Mouse (Mus musculus): ENCODE results near the gene D10Wsu102e. TPM values are rescaled to one million over a fixed set of nuclear protein-coding genes. Genes with fewer than 3 reads are reported as not detected.
"Not testable (repeated sequence)": the region's sequence is repeated elsewhere in the genome, so short reads cannot be mapped to it uniquely, and the experiment has no call there.

The D10Wsu102e gene
- polyA plus RNA-seq, 1 experiment from 2014 or later: 0.20 TPM

DNA sequence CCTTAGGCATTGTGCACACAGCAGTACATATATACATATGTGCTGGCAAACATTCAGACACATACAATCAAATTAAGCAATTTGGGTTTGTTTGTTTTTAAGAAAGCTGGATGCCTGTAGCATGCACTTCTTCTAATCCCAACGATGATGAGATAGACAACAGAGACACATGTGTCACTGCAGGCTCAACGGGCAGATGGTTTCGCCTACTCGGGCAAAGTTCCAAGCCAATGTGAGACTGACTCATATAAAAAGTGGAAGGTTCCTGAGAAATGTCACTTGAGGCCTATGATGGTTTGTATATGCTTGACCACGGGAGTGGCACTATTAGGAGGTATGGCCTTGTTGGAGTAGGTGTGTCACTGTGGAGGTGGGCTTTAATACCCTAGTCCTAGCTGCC is 16.9 kb upstream of the D10Wsu102e start:
- H3K27ac ChIP-seq (ENCODE audit: low read length): no peak overlapping the region
- no peak for DNase-seq (ENCODE audit: low spot score)
- H3K36me3 ChIP-seq (ENCODE audit: insufficient read depth, low read length): no peaks in the 10 kb centered on the region
- TF ChIP-seq EP300 (IDR thresholded peaks at IDR 0.05) (no peak), CTCF (IDR thresholded peaks at IDR 0.05) (no peak)
- peaks cover 4% of the 10 kb centered on the region; the same call in 1 of the 2 replicates for H3K27me3 ChIP-seq (replicated peaks; ENCODE audit: insufficient read depth, low read length)
- no peaks in the 10 kb centered on the region for H3K4me1 ChIP-seq (ENCODE audit: insufficient read depth, low read depth, low read length)
- H3K4me3 ChIP-seq (ENCODE audit: low read depth, low read length): no peak overlapping the region
- H3K9ac ChIP-seq (replicated peaks; ENCODE audit: low read depth): no peak overlapping the region
- no peak for ATAC-seq
- H3K9me3 ChIP-seq (ENCODE audit: low read length): no peaks in the 10 kb centered on the region
- WGBS: 65% methylated on average over 5 of the region's 5 CpGs
- H3K4me2 ChIP-seq (replicated peaks; ENCODE audit: low read depth, low read length): no peak overlapping the region

DNA sequence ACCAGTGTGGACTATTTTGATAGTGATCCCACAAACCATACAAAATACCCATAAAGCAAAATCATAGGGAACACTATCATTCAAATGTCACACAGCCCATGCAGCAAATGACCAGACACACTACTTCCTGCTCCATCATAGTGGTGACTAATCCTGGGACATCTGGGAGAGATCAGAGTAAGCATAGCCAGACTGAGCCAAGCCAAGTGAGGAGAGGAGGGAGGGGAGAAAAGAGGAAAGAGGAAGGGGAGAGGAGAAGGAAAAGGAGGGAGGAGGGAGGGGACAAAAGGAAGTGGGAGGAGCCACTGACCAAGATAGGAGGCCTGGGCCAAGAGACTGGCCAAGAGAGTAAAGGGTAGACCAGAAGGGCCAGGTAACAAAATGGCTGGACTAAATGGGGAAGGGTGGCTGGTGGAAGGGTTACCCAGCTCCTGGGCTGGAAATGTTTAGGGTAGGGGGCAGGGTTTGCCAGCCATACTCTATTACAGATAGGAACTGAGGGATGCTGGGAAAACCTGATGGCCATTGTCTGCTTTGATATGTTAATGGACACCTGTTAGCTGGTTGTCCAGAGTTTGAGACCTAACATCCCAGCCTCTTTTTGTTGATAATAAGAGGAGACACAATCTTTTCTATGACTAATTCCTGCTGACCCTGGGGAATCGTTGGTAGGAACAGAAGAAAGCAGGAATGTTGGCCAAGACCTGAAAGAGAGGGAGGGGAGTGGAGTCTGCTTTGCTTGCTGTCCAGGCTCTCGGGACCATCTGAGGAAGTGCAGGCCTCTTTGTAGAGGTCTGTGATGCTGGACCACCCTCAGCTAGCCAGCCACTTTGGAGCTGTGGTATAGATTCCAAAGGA is 16.0 kb upstream of the D10Wsu102e start:
- DNase-seq (ENCODE audit: low spot score) (peak; percentile 22), ATAC-seq (no peak)
- WGBS: 57% methylated on average over 2 of the region's 2 CpGs
- no peaks in the 10 kb centered on the region for H3K4me1 ChIP-seq (ENCODE audit: insufficient read depth, low read depth, low read length)
- no peak for TF ChIP-seq CTCF (IDR thresholded peaks at IDR 0.05)
- no peaks in the 10 kb centered on the region for H3K27me3 ChIP-seq (replicated peaks; ENCODE audit: insufficient read depth, low read length)
- H3K4me2 ChIP-seq (replicated peaks; ENCODE audit: low read depth, low read length): no peak overlapping the region
- H3K27ac ChIP-seq (ENCODE audit: low read length): no peak overlapping the region
- no peaks in the 10 kb centered on the region for H3K9me3 ChIP-seq (ENCODE audit: low read length)
- no peak overlapping the region for H3K4me3 ChIP-seq (ENCODE audit: low read depth, low read length)
- no peaks in the 10 kb centered on the region for H3K36me3 ChIP-seq (ENCODE audit: insufficient read depth, low read length)
- H3K9ac ChIP-seq (replicated peaks; ENCODE audit: low read depth): no peak overlapping the region

DNA sequence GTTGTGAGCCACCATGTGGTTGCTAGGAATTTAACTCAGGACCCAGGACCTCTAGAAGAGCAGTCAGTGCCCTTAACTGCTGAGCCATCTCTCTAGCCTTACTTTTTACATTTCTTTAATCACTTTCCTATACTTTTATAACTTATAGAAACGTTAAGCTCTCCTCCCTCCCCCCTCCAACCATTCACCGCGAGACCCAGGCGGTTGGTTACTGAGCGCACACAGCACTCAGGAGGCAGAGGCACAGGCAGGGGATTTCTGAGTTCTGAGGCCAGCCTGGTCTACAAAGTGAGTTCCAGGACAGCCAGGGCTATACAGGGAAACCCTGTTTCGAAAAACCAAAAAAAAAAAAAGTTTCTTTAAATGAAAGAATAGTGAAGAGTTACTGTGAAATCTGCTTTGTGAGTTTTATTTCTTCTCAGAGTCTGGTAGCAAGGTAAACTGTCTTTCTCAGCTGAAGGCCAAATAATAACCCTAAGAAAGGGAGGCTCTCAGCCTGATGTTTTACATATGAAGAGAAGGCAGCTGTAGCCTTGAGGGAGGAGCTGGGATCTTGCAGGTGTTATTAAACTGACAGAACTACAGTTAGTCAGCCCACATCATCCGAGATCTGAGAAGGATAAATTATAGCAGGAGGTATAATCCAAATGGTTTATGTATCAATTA is 14.2 kb upstream of the D10Wsu102e start:
- no peaks in the 10 kb centered on the region for H3K27me3 ChIP-seq (replicated peaks; ENCODE audit: insufficient read depth, low read length)
- DNase-seq (ENCODE audit: low spot score) (no peak), ATAC-seq (no peak)
- no peak for TF ChIP-seq CTCF (IDR thresholded peaks at IDR 0.05)
- H3K4me2 ChIP-seq (replicated peaks; ENCODE audit: low read depth, low read length): no peak overlapping the region
- WGBS: 54% methylated on average over 7 of the region's 7 CpGs
- no peaks in the 10 kb centered on the region for H3K9me3 ChIP-seq (ENCODE audit: low read length)
- no peak overlapping the region for H3K9ac ChIP-seq (replicated peaks; ENCODE audit: low read depth)
- H3K4me1 ChIP-seq (ENCODE audit: insufficient read depth, low read depth, low read length): no peaks in the 10 kb centered on the region
- no peak overlapping the region for H3K27ac ChIP-seq (ENCODE audit: low read length)
- no peak overlapping the region for H3K4me3 ChIP-seq (ENCODE audit: low read depth, low read length)
- H3K36me3 ChIP-seq (ENCODE audit: insufficient read depth, low read length): no peaks in the 10 kb centered on the region

DNA sequence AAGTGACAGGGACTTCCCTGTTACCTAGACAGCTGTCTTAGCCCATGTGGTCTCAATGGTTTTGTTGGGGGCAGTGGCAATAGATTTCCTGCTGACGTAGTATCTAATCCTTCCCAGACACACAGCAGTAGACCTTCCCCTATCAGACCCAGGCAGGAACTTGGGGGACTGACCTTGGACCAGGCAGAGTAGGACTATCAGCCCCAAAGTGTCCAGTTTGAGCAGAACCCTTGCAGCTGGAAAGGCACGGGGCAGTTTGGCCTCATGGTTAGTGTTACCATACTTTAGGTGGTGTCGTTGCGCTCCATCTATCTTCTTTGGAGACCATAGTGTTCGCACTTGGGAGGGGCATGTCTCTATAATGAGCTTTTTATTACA is 13.7 kb upstream of the D10Wsu102e start:
- ATAC-seq (no peak), DNase-seq (ENCODE audit: low spot score) (no peak)
- no peaks in the 10 kb centered on the region for H3K9me3 ChIP-seq (ENCODE audit: low read length)
- no peak overlapping the region for H3K4me2 ChIP-seq (replicated peaks; ENCODE audit: low read depth, low read length)
- H3K9ac ChIP-seq (replicated peaks; ENCODE audit: low read depth): no peak overlapping the region
- no peaks in the 10 kb centered on the region for H3K36me3 ChIP-seq (ENCODE audit: insufficient read depth, low read length)
- no peaks in the 10 kb centered on the region for H3K4me1 ChIP-seq (ENCODE audit: insufficient read depth, low read depth, low read length)
- 90% methylated on average over 5 of the region's 5 CpGs for whole genome bisulfite sequencing
- H3K27me3 ChIP-seq (replicated peaks; ENCODE audit: insufficient read depth, low read length): no peaks in the 10 kb centered on the region
- H3K4me3 ChIP-seq (ENCODE audit: low read depth, low read length): no peak overlapping the region
- no peak overlapping the region for H3K27ac ChIP-seq (ENCODE audit: low read length)
- TF ChIP-seq EP300 (IDR thresholded peaks at IDR 0.05): no peak
- no peak for TF ChIP-seq CTCF (IDR thresholded peaks at IDR 0.05)

DNA sequence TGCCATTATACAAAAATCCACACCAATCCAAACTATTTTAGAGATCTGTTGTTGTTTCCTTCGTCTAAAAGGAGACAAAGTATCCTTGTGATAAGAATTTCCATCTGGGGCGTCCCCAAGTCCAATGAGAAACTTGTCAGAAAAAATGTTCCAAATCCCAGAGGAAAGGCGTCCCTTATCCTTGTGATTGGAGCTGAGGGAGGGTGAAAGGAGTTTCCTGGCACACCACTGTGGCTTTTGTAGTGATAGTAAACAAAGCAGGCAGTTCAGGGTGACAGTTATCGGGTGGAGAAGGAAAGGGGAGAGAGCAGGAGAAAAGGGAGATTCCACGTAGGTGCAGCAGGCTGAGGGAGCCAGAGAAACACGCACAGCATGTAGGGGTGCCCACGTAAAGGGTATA is 12.5 kb upstream of the D10Wsu102e start:
- Histone ChIP-seq H3K36me3 (ENCODE audit: insufficient read depth, low read length) (no peaks in the 10 kb centered on the region), H3K4me2 (replicated peaks; ENCODE audit: low read depth, low read length) (no peak overlapping the region), H3K27me3 (replicated peaks; ENCODE audit: insufficient read depth, low read length) (no peaks in the 10 kb centered on the region), H3K27ac (ENCODE audit: low read length) (no peak overlapping the region), H3K9ac (replicated peaks; ENCODE audit: low read depth) (0 out of 2 replicates have a peak overlapping the region, but pooled peaks have one; percentile 3), H3K4me1 (ENCODE audit: insufficient read depth, low read depth, low read length) (no peaks in the 10 kb centered on the region), H3K9me3 (ENCODE audit: low read length) (no peaks in the 10 kb centered on the region), H3K4me3 (ENCODE audit: low read depth, low read length) (no peak overlapping the region)
- TF ChIP-seq EP300 (IDR thresholded peaks at IDR 0.05) (no peak), CTCF (IDR thresholded peaks at IDR 0.05) (no peak)
- WGBS: 21% methylated on average over 7 of the region's 7 CpGs
- no peak for DNase-seq (ENCODE audit: low spot score)
- no peak for ATAC-seq

DNA sequence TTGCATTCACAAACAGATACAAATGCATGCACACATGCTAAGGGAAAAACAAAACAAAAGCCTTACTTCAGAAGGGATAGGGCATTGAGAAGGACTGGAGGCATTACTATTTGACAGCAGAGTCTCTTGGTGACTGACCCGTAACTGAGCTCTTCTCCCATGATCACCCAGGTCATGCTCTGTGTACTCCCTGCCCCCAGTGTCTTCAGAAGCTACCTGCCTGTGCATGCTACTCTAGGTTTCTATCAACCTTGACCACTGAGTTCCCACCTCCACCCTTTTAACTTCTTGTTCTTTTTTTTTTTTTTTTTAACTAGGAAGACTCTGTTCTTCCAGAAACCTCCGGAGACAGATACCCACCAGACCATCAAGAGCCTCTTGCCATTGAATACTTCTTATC is 9.3 kb upstream of the D10Wsu102e start:
- Histone ChIP-seq H3K4me2 (replicated peaks; ENCODE audit: low read depth, low read length) (no peak overlapping the region), H3K9ac (replicated peaks; ENCODE audit: low read depth) (no peak overlapping the region), H3K9me3 (ENCODE audit: low read length) (no peaks in the 10 kb centered on the region), H3K27me3 (replicated peaks; ENCODE audit: insufficient read depth, low read length) (no peaks in the 10 kb centered on the region), H3K4me1 (ENCODE audit: insufficient read depth, low read depth, low read length) (peaks cover 6% of the 10 kb centered on the region; the same call in 1 of the 2 replicates), H3K27ac (ENCODE audit: low read length) (no peak overlapping the region), H3K4me3 (ENCODE audit: low read depth, low read length) (no peak overlapping the region), H3K36me3 (ENCODE audit: insufficient read depth, low read length) (no peaks in the 10 kb centered on the region)
- TF ChIP-seq EP300 (IDR thresholded peaks at IDR 0.05) (no peak), CTCF (IDR thresholded peaks at IDR 0.05) (no peak)
- DNase-seq (ENCODE audit: low spot score) (no peak), ATAC-seq (no peak)
- 91% methylated on average over 2 of the region's 2 CpGs for WGBS

DNA sequence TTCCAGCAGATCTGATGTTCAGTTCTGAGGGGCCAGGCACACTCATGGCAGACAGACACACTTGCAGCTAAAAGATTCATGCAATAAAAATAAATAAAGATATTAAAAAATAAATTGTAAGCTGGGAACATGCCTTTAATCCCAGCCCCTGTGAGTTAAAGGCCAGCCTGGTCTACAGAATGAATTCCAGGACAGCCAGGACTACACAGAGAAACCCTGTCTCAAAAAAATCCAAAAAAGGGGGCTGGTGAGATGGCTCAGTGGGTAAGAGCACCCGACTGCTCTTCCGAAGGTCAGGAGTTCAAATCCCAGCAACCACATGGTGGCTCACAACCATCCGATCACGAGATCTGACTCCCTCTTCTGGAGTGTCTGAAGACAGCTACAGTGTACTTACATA is 8.2 kb upstream of the D10Wsu102e start:
- H3K4me1 ChIP-seq (ENCODE audit: insufficient read depth, low read depth, low read length); H3K4me3 ChIP-seq (ENCODE audit: low read depth, low read length); H3K9me3 ChIP-seq (ENCODE audit: low read length); H3K9ac ChIP-seq (replicated peaks; ENCODE audit: low read depth); DNase-seq (ENCODE audit: low spot score); H3K27me3 ChIP-seq (replicated peaks; ENCODE audit: insufficient read depth, low read length); H3K27ac ChIP-seq (ENCODE audit: low read length); H3K4me2 ChIP-seq (replicated peaks; ENCODE audit: low read depth, low read length); ATAC-seq; H3K36me3 ChIP-seq (ENCODE audit: insufficient read depth, low read length): not testable (repeated sequence)
- WGBS: 57% methylated on average over 1 of the region's 4 CpGs

Data from lung, postnatal 0 days (tissue).